8 mouse cellular contexts compared by ENCODE assay signal in genomic region chr1:87608416-87609046, GRCm38 (mm10). TPM values are rescaled to one million over a fixed set of nuclear protein-coding genes. Genes with fewer than 3 reads are reported as not detected.
DNase-seq lines count a peak whose midpoint lies in the region; ATAC-seq and TF ChIP-seq lines count a peak whose summit lies in the region.

No protein-coding gene starts in this region.

- H3K4me3 ChIP-seq in forebrain, embryonic 11.5 days (ENCODE audit: low read depth, low read length): no peak overlapping the region
- no peak overlapping the region for H3K4me3 ChIP-seq in forebrain, embryonic 12.5 days (replicated peaks)
- H3K4me3 ChIP-seq in thymus, adult 2 months (ENCODE audit: control insufficient read depth, insufficient read depth, low read length): no peak overlapping the region

- no peaks in the 10 kb centered on the region for H3K36me3 ChIP-seq in forebrain, embryonic 11.5 days (ENCODE audit: control insufficient read depth, insufficient read depth, low read length)
- no peaks in the 10 kb centered on the region for H3K36me3 ChIP-seq in forebrain, embryonic 12.5 days (replicated peaks)
- no peaks in the 10 kb centered on the region for H3K36me3 ChIP-seq in thymus, adult 2 months (ENCODE audit: control insufficient read depth, insufficient read depth, low read length)

- no peak for ATAC-seq in forebrain, embryonic 11.5 days (replicated peaks; ENCODE audit: low FRiP score)
- ATAC-seq in forebrain, embryonic 12.5 days (ENCODE audit: low FRiP score): no peak
- peak; percentile 68 for ATAC-seq in monocyte, adult 5-6 weeks (replicated peaks; ENCODE audit: insufficient number of reproducible peaks, low FRiP score, low TSS enrichment, poor library complexity, severe bottlenecking)

- peak; percentile 79 for DNase-seq in forebrain, embryonic 11.5 days (ENCODE audit: low spot score)
- peak; percentile 77 for DNase-seq in CD4-positive helper T cell, adult 2 months (ENCODE audit: low read depth, low spot score)
- DNase-seq in c-Kit-negative CD71-positive TER-119-positive erythroid progenitor cells, embryonic 14.5 days (ENCODE audit: low read depth, low spot score): peak; percentile 49
- peak; percentile 64 for DNase-seq in gastrocnemius, adult 18-20 months (ENCODE audit: low spot score)
- peak; percentile 55 to 65 for DNase-seq in layer of hippocampus, postnatal 10 days (ENCODE audit: low spot score in 2 of 2)
- DNase-seq in thymus, adult 2 months: peak; percentile 79

- H3K4me1 ChIP-seq in forebrain, embryonic 11.5 days (replicated peaks; ENCODE audit: control insufficient read depth, insufficient read depth, low read length): no peaks in the 10 kb centered on the region
- no peaks in the 10 kb centered on the region for H3K4me1 ChIP-seq in forebrain, embryonic 12.5 days
- H3K4me1 ChIP-seq in thymus, adult 2 months (replicated peaks; ENCODE audit: control insufficient read depth, insufficient read depth, low read length): peaks cover 10% of the 10 kb centered on the region

- 28% methylated on average over 7 of the region's 7 CpGs for WGBS in forebrain, embryonic 11.5 days
- WGBS in forebrain, embryonic 12.5 days: 27% methylated on average over 7 of the region's 7 CpGs
- WGBS in thymus, adult 2 months: 42% methylated on average over 7 of the region's 7 CpGs

- H3K27ac ChIP-seq in forebrain, embryonic 11.5 days (ENCODE audit: low read depth, low read length): no peak overlapping the region
- H3K27ac ChIP-seq in forebrain, embryonic 12.5 days: no peak overlapping the region
- no peak overlapping the region for H3K27ac ChIP-seq in thymus, adult 2 months (ENCODE audit: control insufficient read depth, insufficient read depth, low read length)

- no peak for TF ChIP-seq POLR2A in thymus, adult 2 months (IDR thresholded peaks at IDR 0.05; ENCODE audit: control insufficient read depth, extremely low read depth, insufficient read depth, low read length, poor library complexity)

- H3K4me2 ChIP-seq in forebrain, embryonic 11.5 days (ENCODE audit: low read depth, low read length, severe bottlenecking): no peak overlapping the region
- no peak overlapping the region for H3K4me2 ChIP-seq in forebrain, embryonic 12.5 days

- no peaks in the 10 kb centered on the region for H3K9me3 ChIP-seq in forebrain, embryonic 11.5 days (ENCODE audit: control insufficient read depth, low read length)
- H3K9me3 ChIP-seq in forebrain, embryonic 12.5 days: no peaks in the 10 kb centered on the region

- no peak overlapping the region for H3K9ac ChIP-seq in forebrain, embryonic 11.5 days (ENCODE audit: low read length)
- H3K9ac ChIP-seq in forebrain, embryonic 12.5 days: no peak overlapping the region

- no peaks in the 10 kb centered on the region for H3K27me3 ChIP-seq in forebrain, embryonic 11.5 days (ENCODE audit: control insufficient read depth, insufficient read depth, low read length)
- no peaks in the 10 kb centered on the region for H3K27me3 ChIP-seq in forebrain, embryonic 12.5 days
- no peaks in the 10 kb centered on the region for H3K27me3 ChIP-seq in thymus, adult 2 months (ENCODE audit: control insufficient read depth, insufficient read depth, low read length)

- TF ChIP-seq CTCF in thymus, adult 2 months (IDR thresholded peaks at IDR 0.05; ENCODE audit: borderline replicate concordance, control insufficient read depth, extremely low read depth, insufficient read depth, low read length, poor library complexity): peak; percentile 86; the same call in 1 of the 2 replicates

RNA-seq across cellular contexts. Expression of gene Inpp5d, which starts 11.6 kb away (rescaled TPM):
- 3.6 and 5.0 TPM in 2 replicates for polyA plus RNA-seq in forebrain, embryonic 11.5 days (2014; fragmentation: Nextera tagmentation; extraction: Ambion mirVana)
- polyA plus RNA-seq in forebrain, embryonic 12.5 days (2016; fragmentation: Nextera tagmentation; extraction: Ambion mirVana): 2.6 and 3.8 TPM in 2 replicates
- 1 to 10 TPM; 3.9 to 4.1 TPM for total RNA-seq in gastrocnemius, adult 18-20 months (2021)
- 10 to 100 TPM; 15.2 to 17.7 TPM for total RNA-seq in layer of hippocampus, postnatal 10 days (2021)
- total RNA-seq in monocyte, adult 5-6 weeks (2017): 146 to 215 TPM (median 169 TPM) in 3 replicates
- polyA plus RNA-seq in thymus, adult 2 months (2012; rRNA removed): 278 and 301 TPM in 2 replicates

RNA-seq across cellular contexts. Expression of gene Ngef, which starts 34.9 kb away (rescaled TPM):
- 2.3 and 2.5 TPM in 2 replicates for polyA plus RNA-seq in forebrain, embryonic 11.5 days (2014; fragmentation: Nextera tagmentation; extraction: Ambion mirVana)
- 2.2 and 3.0 TPM in 2 replicates for polyA plus RNA-seq in forebrain, embryonic 12.5 days (2016; fragmentation: Nextera tagmentation; extraction: Ambion mirVana)
- total RNA-seq in gastrocnemius, adult 18-20 months (2021): under 1 TPM in 1 of 2 experiments, not detected in 1; 0.09 TPM
- total RNA-seq in layer of hippocampus, postnatal 10 days (2021): 10 to 100 TPM; 70.8 to 76.4 TPM
- not detected in 3 replicates for total RNA-seq in monocyte, adult 5-6 weeks (2017)
- polyA plus RNA-seq in thymus, adult 2 months (2012; rRNA removed): 0.32 and 0.33 TPM in 2 replicates

Comparison
In these comparisons a context has a peak if more than half of its experiments do, and no peak if none do; other contexts are left out.
1. RNA of gene Ngef, which starts 34.9 kb away (total RNA-seq): 70.8 to 76.4 TPM in layer of hippocampus, postnatal 10 days; 0.09 TPM in gastrocnemius, adult 18-20 months and not detected in monocyte, adult 5-6 weeks; every median in the first group is over 10 times any median in the second.
2. Peak in every context shown above with its lines, with median percentiles within 50 percentile points of each other: DNase-seq.